Mouse (Mus musculus): ENCODE measurements around the gene Tspan14. TPM values are rescaled to one million over a fixed set of nuclear protein-coding genes. Genes with fewer than 3 reads are reported as not detected.

The Tspan14 gene
- polyA plus RNA-seq, 1 experiment from 2014 or later, result 82.6 TPM

GRCm38 (mm10) chr14:41001576-41001975 lies 35.0 kb upstream of the Tspan14 start:
- Histone ChIP-seq H3K9me3 (no peaks in the 10 kb centered on the region), H3K27ac (no peak overlapping the region), H3K4me1 (peaks cover 16% of the 10 kb centered on the region), H3K9ac (no peak overlapping the region), H3K27me3 (0 out of 2 replicates have a peak, but pooled peaks cover 3% of the 10 kb centered on the region), H3K4me2 (no peak overlapping the region), H3K4me3 (replicated peaks) (no peak overlapping the region), H3K36me3 (replicated peaks) (peaks cover 33% of the 10 kb centered on the region)
- ATAC-seq (ENCODE audit: low FRiP score), result no peak
- WGBS, result 91% methylated on average over 5 of the region's 5 CpGs

GRCm38 (mm10) chr14:41000801-41001200 lies 34.2 kb upstream of the Tspan14 start:
- ATAC-seq (ENCODE audit: low FRiP score), result no peak
- no peak overlapping the region for H3K4me3 ChIP-seq (replicated peaks)
- peaks cover 16% of the 10 kb centered on the region for H3K4me1 ChIP-seq
- no peak overlapping the region for H3K9ac ChIP-seq
- no peak overlapping the region for H3K4me2 ChIP-seq
- H3K9me3 ChIP-seq, result no peaks in the 10 kb centered on the region
- H3K27ac ChIP-seq, result no peak overlapping the region
- H3K27me3 ChIP-seq, result 0 out of 2 replicates have a peak, but pooled peaks cover 3% of the 10 kb centered on the region
- WGBS, result 81% methylated on average over 4 of the region's 4 CpGs
- H3K36me3 ChIP-seq (replicated peaks), result peaks cover 37% of the 10 kb centered on the region

GRCm38 (mm10) chr14:40999904-41000645 lies 33.5 kb upstream of the Tspan14 start:
- H3K27me3 ChIP-seq, result 0 out of 2 replicates have a peak, but pooled peaks cover 3% of the 10 kb centered on the region
- H3K9ac ChIP-seq, result no peak overlapping the region
- no peak for ATAC-seq (ENCODE audit: low FRiP score)
- no peak overlapping the region for H3K4me2 ChIP-seq
- no peak overlapping the region for H3K27ac ChIP-seq
- peaks cover 37% of the 10 kb centered on the region for H3K36me3 ChIP-seq (replicated peaks)
- H3K9me3 ChIP-seq, result no peaks in the 10 kb centered on the region
- H3K4me3 ChIP-seq (replicated peaks), result no peak overlapping the region
- 89% methylated on average over 7 of the region's 7 CpGs for WGBS
- peaks cover 16% of the 10 kb centered on the region for H3K4me1 ChIP-seq

GRCm38 (mm10) chr14:40996171-40996570 lies 29.6 kb upstream of the Tspan14 start:
- Histone ChIP-seq H3K9me3 (no peaks in the 10 kb centered on the region), H3K4me2 (no peak overlapping the region), H3K27ac (no peak overlapping the region), H3K4me3 (replicated peaks) (no peak overlapping the region), H3K4me1 (no peaks in the 10 kb centered on the region), H3K27me3 (no peaks in the 10 kb centered on the region), H3K36me3 (replicated peaks) (peaks cover 34% of the 10 kb centered on the region), H3K9ac (no peak overlapping the region)
- no peak for ATAC-seq (ENCODE audit: low FRiP score)
- 84% methylated on average over 3 of the region's 3 CpGs for WGBS

GRCm38 (mm10) chr14:40992464-40992863 lies 25.9 kb upstream of the Tspan14 start:
- 88% methylated on average over 6 of the region's 6 CpGs for WGBS
- H3K4me3 ChIP-seq (replicated peaks), result no peak overlapping the region
- H3K36me3 ChIP-seq (replicated peaks), result peaks cover 18% of the 10 kb centered on the region
- H3K9me3 ChIP-seq, result no peaks in the 10 kb centered on the region
- H3K4me1 ChIP-seq, result no peaks in the 10 kb centered on the region
- ATAC-seq (ENCODE audit: low FRiP score), result no peak
- no peak overlapping the region for H3K4me2 ChIP-seq
- H3K27ac ChIP-seq, result no peak overlapping the region
- H3K9ac ChIP-seq, result no peak overlapping the region
- H3K27me3 ChIP-seq, result no peaks in the 10 kb centered on the region

- ATAC-seq (ENCODE audit: low FRiP score), result no peak
- 92% methylated on average over 5 of the region's 5 CpGs for WGBS
- no peaks in the 10 kb centered on the region for H3K9me3 ChIP-seq
- no peak overlapping the region for H3K4me2 ChIP-seq
- no peaks in the 10 kb centered on the region for H3K36me3 ChIP-seq (replicated peaks)
- H3K4me3 ChIP-seq (replicated peaks), result no peak overlapping the region
- H3K27ac ChIP-seq, result no peak overlapping the region
- no peaks in the 10 kb centered on the region for H3K27me3 ChIP-seq
- H3K9ac ChIP-seq, result no peak overlapping the region
- H3K4me1 ChIP-seq, result no peaks in the 10 kb centered on the region
Observed at GRCm38 (mm10) chr14:40988780-40989179, 22.2 kb upstream of the Tspan14 start.

- Histone ChIP-seq H3K4me1 (no peaks in the 10 kb centered on the region), H3K4me3 (replicated peaks) (no peak overlapping the region), H3K9ac (no peak overlapping the region), H3K4me2 (no peak overlapping the region), H3K36me3 (replicated peaks) (no peaks in the 10 kb centered on the region), H3K27me3 (no peaks in the 10 kb centered on the region), H3K27ac (no peak overlapping the region), H3K9me3 (no peaks in the 10 kb centered on the region)
- ATAC-seq (ENCODE audit: low FRiP score), result no peak
- 84% methylated on average over 2 of the region's 2 CpGs for whole genome bisulfite sequencing
Observed at GRCm38 (mm10) chr14:40987184-40987583, 20.6 kb upstream of the Tspan14 start.

GRCm38 (mm10) chr14:40985635-40986034 lies 19.0 kb upstream of the Tspan14 start:
- no peak overlapping the region for H3K4me2 ChIP-seq
- H3K4me1 ChIP-seq, result no peaks in the 10 kb centered on the region
- H3K4me3 ChIP-seq (replicated peaks), result no peak overlapping the region
- H3K27ac ChIP-seq, result no peak overlapping the region
- H3K9ac ChIP-seq, result no peak overlapping the region
- ATAC-seq (ENCODE audit: low FRiP score), result no peak
- H3K9me3 ChIP-seq, result no peaks in the 10 kb centered on the region
- no peaks in the 10 kb centered on the region for H3K36me3 ChIP-seq (replicated peaks)
- no peaks in the 10 kb centered on the region for H3K27me3 ChIP-seq
- WGBS, result 86% methylated on average over 4 of the region's 4 CpGs

- no peaks in the 10 kb centered on the region for H3K4me1 ChIP-seq
- H3K9me3 ChIP-seq, result no peaks in the 10 kb centered on the region
- no peak overlapping the region for H3K27ac ChIP-seq
- no peak overlapping the region for H3K4me2 ChIP-seq
- H3K9ac ChIP-seq, result no peak overlapping the region
- WGBS, result 71% methylated on average over 1 of the region's 1 CpGs
- H3K27me3 ChIP-seq, result no peaks in the 10 kb centered on the region
- ATAC-seq (ENCODE audit: low FRiP score), result no peak
- no peak overlapping the region for H3K4me3 ChIP-seq (replicated peaks)
- no peaks in the 10 kb centered on the region for H3K36me3 ChIP-seq (replicated peaks)
Observed at GRCm38 (mm10) chr14:40979723-40980122, 13.1 kb upstream of the Tspan14 start.

- no peak; the same call in 1 of the 2 replicates for ATAC-seq (ENCODE audit: low FRiP score)
- WGBS, result 46% methylated on average over 4 of the region's 4 CpGs
- Histone ChIP-seq H3K27me3 (no peaks in the 10 kb centered on the region), H3K4me2 (no peak overlapping the region), H3K27ac (no peak overlapping the region), H3K4me1 (no peaks in the 10 kb centered on the region), H3K9me3 (no peaks in the 10 kb centered on the region), H3K9ac (no peak overlapping the region), H3K4me3 (replicated peaks) (no peak overlapping the region), H3K36me3 (replicated peaks) (no peaks in the 10 kb centered on the region)
Observed at GRCm38 (mm10) chr14:40979002-40979401, 12.4 kb upstream of the Tspan14 start.

- Histone ChIP-seq H3K4me1 (peaks cover 2% of the 10 kb centered on the region; the same call in 1 of the 2 replicates), H3K4me2 (no peak overlapping the region), H3K9me3 (no peaks in the 10 kb centered on the region), H3K27me3 (no peaks in the 10 kb centered on the region), H3K27ac (no peak overlapping the region), H3K36me3 (replicated peaks) (no peaks in the 10 kb centered on the region), H3K9ac (no peak overlapping the region), H3K4me3 (replicated peaks) (no peak overlapping the region)
- 76% methylated on average over 6 of the region's 6 CpGs for WGBS
- ATAC-seq (ENCODE audit: low FRiP score), result peak; percentile 80
Observed at GRCm38 (mm10) chr14:40975127-40975721, 8.6 kb upstream of the Tspan14 start.

- Histone ChIP-seq H3K9ac (no peak overlapping the region), H3K4me2 (peak overlapping the region; percentile 85), H3K27ac (no peak overlapping the region), H3K27me3 (no peaks in the 10 kb centered on the region), H3K36me3 (replicated peaks) (no peaks in the 10 kb centered on the region), H3K4me3 (replicated peaks) (no peak overlapping the region), H3K4me1 (peaks cover 30% of the 10 kb centered on the region), H3K9me3 (no peaks in the 10 kb centered on the region)
- no peak for ATAC-seq (ENCODE audit: low FRiP score)
- WGBS, result 69% methylated on average over 2 of the region's 2 CpGs
Observed at GRCm38 (mm10) chr14:40968051-40968450, 1.4 kb upstream of the Tspan14 start.

- Histone ChIP-seq H3K36me3 (replicated peaks) (no peaks in the 10 kb centered on the region), H3K4me2 (peak overlapping the region; percentile 85), H3K9ac (peak overlapping the region; percentile 45), H3K9me3 (no peaks in the 10 kb centered on the region), H3K4me3 (replicated peaks) (peak overlapping the region; percentile 89), H3K27ac (peak overlapping the region; percentile 77), H3K27me3 (no peaks in the 10 kb centered on the region), H3K4me1 (peaks cover 35% of the 10 kb centered on the region)
- WGBS, result 2% methylated on average over 6 of the region's 6 CpGs
- 0 out of 2 replicates have a peak, but pooled peaks have one; percentile 0 for ATAC-seq (ENCODE audit: low FRiP score)
Observed at GRCm38 (mm10) chr14:40967598-40967900, 942 bp upstream of the Tspan14 start.
